Mouse (Mus musculus): ENCODE data around the gene Tjap1. TPM values are rescaled to one million over a fixed set of nuclear protein-coding genes. Genes with fewer than 3 reads are reported as not detected.

Tjap1 gene
- 80.2 and 88.3 TPM in 2 replicates for polyA plus RNA-seq (2012)

GRCm38 (mm10) chr17:46282483-46283123 is at the start of gene Tjap1:
Gene Tjap1 (minus strand): TSS chr17:46283026.

GRCm38 (mm10) chr17:46327906-46328534 is 45.2 kb upstream of the Tjap1 start, which contains the start of gene Abcc10:
Gene Abcc10 (minus strand): TSS chr17:46328352.

GRCm38 (mm10) chr17:46297364-46298219 is 14.8 kb upstream of the Tjap1 start, which contains the start of gene Dlk2:
Gene Dlk2 (plus strand): TSS chr17:46297421.

GRCm38 (mm10) chr17:46253452-46254084 is 29.3 kb downstream of the Tjap1 start, which contains the start of gene Lrrc73:
Gene Lrrc73 (plus strand): TSS chr17:46253531.

GRCm38 (mm10) chr17:46247512-46248188 is 35.2 kb downstream of the Tjap1 start, which contains the start of the genes Polr1c and Yipf3:
Gene Polr1c (minus strand): TSS chr17:46248054.
Gene Yipf3 (plus strand): TSS chr17:46248080.

Other genes with a start within 250 kb of the Tjap1 start
- gene Mrps18a, start 172.0 kb downstream of the Tjap1 start, polyA plus RNA-seq (2012): 90.0 and 93.5 TPM in 2 replicates
- 0.23 and 0.36 TPM in 2 replicates for gene Rsph9, start 138.8 kb downstream of the Tjap1 start, polyA plus RNA-seq (2012)
- gene Mad2l1bp, start 129.5 kb downstream of the Tjap1 start, polyA plus RNA-seq (2012): 11.5 and 11.8 TPM in 2 replicates
- gene Gtpbp2, start 122.0 kb downstream of the Tjap1 start, polyA plus RNA-seq (2012): 112 and 139 TPM in 2 replicates
- gene Polh, start 80.4 kb downstream of the Tjap1 start, polyA plus RNA-seq (2012): 0.82 and 1.4 TPM in 2 replicates
- gene Xpo5, start 80.2 kb downstream of the Tjap1 start, polyA plus RNA-seq (2012): 16.9 and 17.7 TPM in 2 replicates
- gene Polr1c, start 35.0 kb downstream of the Tjap1 start, polyA plus RNA-seq (2012): 21.2 and 31.5 TPM in 2 replicates
- gene Yipf3, start 34.9 kb downstream of the Tjap1 start, polyA plus RNA-seq (2012): 168 and 176 TPM in 2 replicates
- gene Lrrc73, start 29.5 kb downstream of the Tjap1 start, polyA plus RNA-seq (2012): 2.4 and 4.3 TPM in 2 replicates
- 0.73 and 0.76 TPM in 2 replicates for gene Dlk2, start 14.4 kb upstream of the Tjap1 start, polyA plus RNA-seq (2012)
- gene Abcc10, start 45.3 kb upstream of the Tjap1 start, polyA plus RNA-seq (2012): 6.9 and 8.7 TPM in 2 replicates
- 1.9 and 4.1 TPM in 2 replicates for gene Zfp318, start 100.7 kb upstream of the Tjap1 start, polyA plus RNA-seq (2012)
- gene Crip3, start 145.9 kb upstream of the Tjap1 start, polyA plus RNA-seq (2012): not detected in 2 replicates
- not detected in 2 replicates for gene Slc22a7, start 155.4 kb upstream of the Tjap1 start, polyA plus RNA-seq (2012)
- gene Ttbk1, start 204.6 kb upstream of the Tjap1 start, polyA plus RNA-seq (2012): 0.12 and 0.29 TPM in 2 replicates
- gene Dnph1, start 213.7 kb upstream of the Tjap1 start, polyA plus RNA-seq (2012): 30.7 and 40.0 TPM in 2 replicates